Mouse (Mus musculus) lung, postnatal 0 days (tissue): ENCODE data around the gene Pdzd9.

Experiments
- CTCF ChIP-seq: IDR thresholded peaks from 2 replicates; pipeline ENCODE4 v1.5.1; 2016; ENCODE audit warnings: antibody characterized with exemption, mild to moderate bottlenecking
- EP300 ChIP-seq: IDR thresholded peaks from 2 replicates; pipeline ENCODE4 v1.6.1; 2016; ENCODE audit warnings: antibody characterized with exemption, mild to moderate bottlenecking, control low read depth

DNA sequence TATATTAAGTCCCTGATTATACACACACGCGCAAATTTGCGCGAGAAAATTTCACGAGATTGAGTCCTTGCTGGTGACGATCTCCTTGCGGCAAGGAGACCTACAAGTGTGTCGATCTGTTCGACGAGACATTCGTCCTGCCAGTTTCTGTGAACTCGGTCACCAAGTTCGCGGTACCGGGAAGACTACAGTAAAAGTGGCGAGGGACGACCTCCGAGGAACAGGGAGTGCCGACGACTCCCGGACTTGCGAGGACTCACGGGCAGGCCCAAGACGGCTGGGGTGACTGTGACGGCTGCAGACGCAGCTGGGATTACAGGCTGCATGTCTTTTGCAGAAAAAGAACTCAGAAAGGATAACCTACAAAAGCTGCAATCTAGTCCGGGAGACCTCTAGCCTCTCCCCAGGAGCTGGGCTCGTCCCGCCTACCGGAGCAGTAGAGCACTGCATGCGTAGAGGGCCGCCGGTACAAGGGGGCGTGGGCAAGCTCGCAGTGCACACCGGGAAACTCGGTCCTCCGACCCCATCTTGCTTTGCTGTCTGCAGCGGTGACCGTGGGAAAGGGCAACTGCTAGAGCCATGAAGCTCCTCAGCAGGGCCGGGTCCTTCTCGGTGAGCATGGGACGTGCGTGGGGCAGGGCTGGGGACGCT lies 35.3 kb downstream of the Pdzd9 start, which contains the start of gene Uqcrc2:
- TF ChIP-seq CTCF = peak; percentile 84
- no peak for TF ChIP-seq EP300
